Comparison of ENCODE assay signal across 8 mouse cellular contexts in genomic region chr1:135430669-135431017, GRCm38 (mm10). TPM values are rescaled to one million over a fixed set of nuclear protein-coding genes. Genes with fewer than 3 reads are reported as not detected.
A peak's percentile ranks its signal among the peaks of the same experiment; 100 is the strongest.
DNase-seq lines count a peak whose midpoint lies in the region; ATAC-seq and TF ChIP-seq lines count a peak whose summit lies in the region.

No protein-coding gene starts in this region.

- H3K36me3 ChIP-seq in testis, adult 2 months (ENCODE audit: control insufficient read depth, insufficient read depth, low read length): no peaks in the 10 kb centered on the region
- H3K36me3 ChIP-seq in liver, embryonic 12.5 days: peaks cover 13% of the 10 kb centered on the region

- peak overlapping the region; percentile 98 for H3K4me3 ChIP-seq in testis, adult 2 months (ENCODE audit: control insufficient read depth, low read depth, low read length)
- peak overlapping the region; percentile 90 for H3K4me3 ChIP-seq in liver, embryonic 12.5 days

- H3K9ac ChIP-seq in liver, embryonic 12.5 days: peak overlapping the region; percentile 89

- TF ChIP-seq POLR2A in testis, adult 2 months (IDR thresholded peaks at IDR 0.05; ENCODE audit: control insufficient read depth, low read depth, low read length): no peak

- H3K4me1 ChIP-seq in testis, adult 2 months (ENCODE audit: control insufficient read depth, insufficient read depth, low read length): peaks cover 11% of the 10 kb centered on the region
- peaks cover 45% of the 10 kb centered on the region for H3K4me1 ChIP-seq in liver, embryonic 12.5 days

- 3% methylated on average over 14 of the region's 14 CpGs for WGBS in liver, embryonic 12.5 days (ENCODE audit: insufficient replicate concordance)

- H3K27ac ChIP-seq in testis, adult 2 months (ENCODE audit: control insufficient read depth, insufficient read depth, low read depth, low read length): peak overlapping the region; percentile 90
- H3K27ac ChIP-seq in liver, embryonic 12.5 days: peak overlapping the region; percentile 38; the same call in 1 of the 2 replicates

- peak; percentile 69; the same call in 1 of the 2 replicates for ATAC-seq in cerebellum, adult (ENCODE audit: insufficient number of reproducible peaks, low FRiP score, low TSS enrichment)
- peak; percentile 73 for ATAC-seq in liver, embryonic 12.5 days

- no peak for TF ChIP-seq CTCF in testis, adult 2 months (IDR thresholded peaks at IDR 0.05; ENCODE audit: control insufficient read depth, insufficient read depth, insufficient replicate concordance, low read depth, low read length)

- no peak for DNase-seq in cerebellum, postnatal 25 days
- DNase-seq in testis, postnatal 14 days (ENCODE audit: low spot score): no peak
- DNase-seq in gastrocnemius, postnatal 4 days (ENCODE audit: low spot score in 2 of 2): no peak
- DNase-seq in left cerebral cortex, adult 11 months (ENCODE audit: low spot score): no peak
- DNase-seq in frontal cortex, postnatal 14 days (ENCODE audit: low spot score in 2 of 2): no peak

- no peaks in the 10 kb centered on the region for H3K27me3 ChIP-seq in testis, adult 2 months (ENCODE audit: control insufficient read depth, insufficient read depth, low read length)
- H3K27me3 ChIP-seq in liver, embryonic 12.5 days (replicated peaks): no peaks in the 10 kb centered on the region; the same call in 1 of the 2 replicates

- no peaks in the 10 kb centered on the region for H3K9me3 ChIP-seq in liver, embryonic 12.5 days (replicated peaks)

- H3K4me2 ChIP-seq in liver, embryonic 12.5 days: peak overlapping the region; percentile 73

RNA-seq across cellular contexts. Expression of gene Ipo9, which starts 0.3 kb away (rescaled TPM):
- polyA plus RNA-seq in testis, adult 2 months (2012; rRNA removed): 37.5 and 38.7 TPM in 2 replicates
- polyA plus RNA-seq in liver, embryonic 12.5 days (2016; fragmentation: Nextera tagmentation; extraction: Ambion mirVana): 50.4 and 53.6 TPM in 2 replicates
- total RNA-seq in gastrocnemius, postnatal 4 days (2021): 10 to 100 TPM; 89.2 to 90.6 TPM

RNA-seq across cellular contexts. Expression of gene Shisa4, which starts 55.6 kb away (rescaled TPM):
- polyA plus RNA-seq in testis, adult 2 months (2012; rRNA removed): 0.38 and 1.1 TPM in 2 replicates
- 5.4 and 5.5 TPM in 2 replicates for polyA plus RNA-seq in liver, embryonic 12.5 days (2016; fragmentation: Nextera tagmentation; extraction: Ambion mirVana)
- 100 to 1,000 TPM; 121 to 136 TPM for total RNA-seq in gastrocnemius, postnatal 4 days (2021)
